Mouse (Mus musculus) E14TG2a.4 (cell line): ENCODE data around the gene Rhbdl2.

Experiments used
- CTCF ChIP-seq: conservative IDR thresholded peaks from 2 replicates; pipeline ENCODE4 v1.5.1; 2014; ENCODE audit warnings: low read length
- NANOG ChIP-seq: IDR thresholded peaks from 2 replicates; pipeline ENCODE4 v1.6.1; 2014; ENCODE audit warnings: borderline replicate concordance, low read length, mixed read lengths
- POU5F1 ChIP-seq: IDR thresholded peaks from 2 replicates; pipeline ENCODE4 v1.6.1; 2014; ENCODE audit warnings: low read length, borderline replicate concordance

DNA sequence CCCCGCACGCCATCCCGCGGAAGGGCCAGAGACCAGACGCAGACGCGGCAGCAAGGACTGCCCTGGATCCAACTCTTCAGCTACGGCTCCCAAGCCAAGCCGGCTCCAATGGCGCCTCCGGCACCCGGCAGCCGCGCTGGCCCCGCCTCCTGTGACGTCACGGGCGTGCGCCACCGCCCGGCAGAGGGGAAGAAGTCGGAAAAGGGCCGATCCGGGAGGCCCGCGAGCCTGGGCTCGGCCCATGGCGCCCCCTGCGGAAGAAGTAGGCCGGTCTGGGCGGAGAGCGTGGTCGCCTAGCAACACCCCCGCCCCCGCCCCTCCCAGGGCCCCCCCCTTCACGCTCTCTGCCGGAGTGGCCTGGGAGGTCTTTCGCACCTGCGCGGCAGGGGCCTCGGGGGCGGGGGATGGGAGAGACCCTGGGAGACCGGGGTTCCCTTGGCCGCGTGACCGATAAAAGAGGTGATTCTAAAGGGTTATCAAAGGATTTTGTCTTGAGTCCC, 37.5 kb upstream of the Rhbdl2 start, which contains the start of gene Akirin1:
- TF ChIP-seq CTCF, result no peak
- TF ChIP-seq POU5F1, result no peak
- no peak for TF ChIP-seq NANOG
